Mouse (Mus musculus) cerebellum, adult 9-11 months (tissue): ENCODE data around the gene Vgll4.
A peak's percentile ranks its signal among the peaks of the same experiment; 100 is the strongest.
"Not testable (repeated sequence)": the region's sequence is repeated elsewhere in the genome, so short reads cannot be mapped to it uniquely, and the experiment has no call there.

Experiments used
- DNase-seq: peaks from one replicate; pipeline ENCODE4 v3.0.0; 2022

Gene Vgll4

DNA sequence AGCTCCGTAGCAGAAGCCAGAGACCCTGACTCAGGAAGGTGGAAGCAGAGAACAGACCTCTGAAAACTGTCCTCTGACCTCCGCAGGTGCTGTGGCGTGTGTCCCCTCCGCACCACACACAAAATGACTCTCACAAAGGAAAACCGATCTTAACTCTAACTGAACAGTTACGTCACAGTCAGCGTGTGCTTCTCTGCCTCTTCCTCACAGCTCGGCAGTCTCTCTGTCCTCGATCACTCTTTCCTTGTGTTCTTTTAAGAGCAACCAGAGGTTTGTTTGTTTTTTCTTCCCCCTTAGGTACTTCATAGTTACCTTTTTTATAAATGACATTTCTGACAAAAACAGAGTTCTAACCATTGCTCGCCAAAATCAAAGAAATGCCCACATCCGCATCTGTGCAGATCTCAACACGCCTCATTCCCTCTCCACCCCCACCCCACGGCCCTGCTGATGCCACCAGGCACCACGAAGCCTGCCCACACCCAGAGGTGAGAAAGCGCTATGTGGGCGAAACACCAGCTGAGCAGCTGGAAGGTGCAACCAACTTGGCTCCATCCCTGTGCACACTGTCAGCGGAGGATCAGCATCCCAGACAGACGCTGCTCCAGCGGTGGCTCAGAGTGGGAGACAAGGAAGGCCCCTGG lies 33.4 kb downstream of the Vgll4 start:
- no peak for DNase-seq

DNA sequence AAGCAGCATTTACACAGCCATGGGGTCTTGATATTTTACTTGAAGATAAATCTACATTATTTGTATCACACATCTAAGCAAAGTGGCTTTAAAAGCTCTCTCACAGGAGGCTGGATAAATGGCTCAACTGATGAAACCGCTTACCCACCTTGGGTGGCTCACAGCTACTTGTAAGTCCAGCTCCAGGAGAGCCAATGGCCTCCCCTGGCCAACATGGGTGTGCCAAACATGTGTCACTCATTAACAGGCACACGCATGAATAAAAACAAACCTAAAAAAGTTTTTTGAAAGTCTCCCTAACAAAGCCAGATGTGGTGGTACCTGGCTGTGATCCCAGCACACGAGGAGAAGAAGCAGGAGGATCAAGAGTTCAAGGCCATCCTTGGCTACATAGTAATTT lies 34.4 kb downstream of the Vgll4 start:
- DNase-seq = no peak

DNA sequence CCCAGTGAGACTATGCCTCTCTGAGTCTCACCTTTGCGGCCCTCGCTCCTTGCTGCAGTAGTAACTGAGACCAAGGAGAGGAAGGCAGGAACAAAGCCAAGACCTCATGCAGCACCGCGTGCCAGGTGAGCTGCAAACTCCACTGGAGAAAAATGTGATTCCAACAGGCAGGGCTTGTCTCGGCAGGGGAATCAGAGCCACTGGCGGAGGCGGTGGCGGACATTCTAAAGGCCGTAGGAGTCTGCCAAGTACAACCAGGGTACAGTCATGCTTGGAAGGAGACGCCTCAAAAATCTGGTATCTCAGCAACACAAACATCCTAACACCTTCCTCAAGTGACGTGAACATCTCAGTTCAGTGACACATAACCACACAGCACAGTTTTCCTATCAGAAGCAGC lies 35.7 kb downstream of the Vgll4 start:
- peak; percentile 45 for DNase-seq

DNA sequence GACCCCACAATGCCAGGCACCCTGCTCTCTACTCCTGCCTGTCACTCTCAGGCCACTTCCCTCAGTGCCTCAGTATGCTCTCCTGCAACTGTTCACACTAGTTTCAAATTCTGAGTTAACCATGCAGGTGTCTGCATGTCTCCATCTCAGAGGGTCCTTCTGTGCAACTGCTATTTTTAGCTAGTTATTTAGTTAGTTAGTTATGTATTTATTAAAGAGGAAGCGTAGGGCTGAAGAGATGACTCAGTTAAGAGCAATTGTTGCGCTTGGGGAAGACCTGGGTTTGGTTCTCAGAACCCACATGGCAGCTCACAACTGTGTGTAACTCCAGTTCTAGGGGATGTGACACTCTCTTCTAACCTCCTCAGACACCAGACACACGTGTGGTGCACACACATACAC lies 36.8 kb downstream of the Vgll4 start:
- no peak for DNase-seq

DNA sequence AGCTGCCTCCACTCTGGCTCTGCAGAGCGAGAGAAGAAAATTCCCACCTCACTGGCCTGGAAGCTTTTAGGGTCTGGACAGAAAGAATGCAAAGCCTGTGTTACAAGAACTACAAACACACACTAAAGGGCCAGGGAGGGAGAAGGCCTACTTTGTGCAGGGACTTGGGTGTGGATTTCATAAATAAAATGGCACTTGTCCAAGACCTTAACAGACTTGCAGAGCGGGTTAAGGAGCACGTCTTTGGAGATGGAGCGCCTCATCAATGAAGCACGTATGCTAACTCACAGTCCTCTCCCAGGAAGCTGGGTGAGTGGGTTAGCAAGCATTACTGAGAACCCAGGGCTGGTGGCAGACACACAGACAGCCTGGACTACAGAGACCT lies 37.7 kb downstream of the Vgll4 start:
- DNase-seq = peak; percentile 23

DNA sequence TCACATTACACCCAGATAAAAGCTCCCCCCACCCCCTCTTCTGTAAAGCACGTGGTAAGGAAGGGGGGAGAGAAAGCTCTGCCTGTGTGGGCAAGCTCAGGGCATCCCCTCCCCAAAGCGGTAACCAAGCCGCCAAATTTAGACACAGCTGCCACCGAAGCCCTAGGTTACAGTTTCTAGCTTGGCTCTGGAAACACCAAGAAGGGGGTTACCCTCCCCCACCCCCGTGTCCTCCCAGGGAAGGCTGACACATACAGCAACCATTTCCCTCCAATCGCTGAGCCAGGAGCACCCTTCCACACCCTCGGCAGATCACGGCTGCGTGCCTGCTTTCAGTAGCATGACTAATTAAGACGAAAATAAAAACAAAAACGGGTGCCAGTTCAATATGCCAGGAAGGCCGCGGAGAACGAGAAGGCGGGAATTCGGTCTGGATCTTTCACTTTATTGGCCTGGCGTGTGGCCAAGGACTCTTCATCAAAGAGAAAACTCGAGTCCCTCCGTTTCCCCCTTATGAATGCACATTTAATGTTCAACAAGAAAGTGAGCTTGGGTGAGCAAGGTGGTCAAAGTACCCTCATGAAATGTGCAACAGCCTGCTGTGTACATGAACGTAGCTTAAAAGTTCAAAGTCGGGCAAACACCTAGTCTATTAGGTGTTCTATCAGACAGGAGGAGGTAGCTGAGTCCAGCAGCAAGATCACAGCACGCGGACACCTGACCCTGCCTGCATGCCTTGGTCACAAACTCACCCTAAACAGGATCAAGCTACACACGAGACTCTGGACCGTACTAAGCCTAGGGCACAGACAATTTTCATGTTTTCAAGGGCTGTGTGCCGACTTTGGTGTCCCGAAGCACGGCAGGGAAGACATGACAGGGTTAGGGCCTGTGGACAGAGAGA lies 38.3 kb downstream of the Vgll4 start:
- DNase-seq = peak; percentile 68

DNA sequence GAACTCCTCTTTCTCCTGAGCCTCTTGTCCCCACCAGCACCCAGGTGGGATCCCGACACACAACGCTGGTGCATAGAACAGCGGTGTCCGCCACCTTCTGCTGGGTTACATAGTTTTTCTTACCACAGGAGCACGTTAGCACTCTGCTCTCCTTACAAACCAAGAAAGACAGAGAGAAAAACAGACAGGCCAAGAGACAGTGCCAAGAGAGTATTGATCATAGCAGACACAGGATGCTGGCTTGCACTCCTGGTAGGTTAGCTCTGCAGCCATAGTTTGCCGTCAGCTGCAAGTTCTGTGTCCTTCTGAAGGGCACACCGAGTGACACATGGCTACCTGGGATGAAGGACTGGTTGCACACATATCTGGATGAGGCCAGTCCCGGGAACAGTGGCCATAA lies 39.1 kb downstream of the Vgll4 start:
- no peak for DNase-seq

DNA sequence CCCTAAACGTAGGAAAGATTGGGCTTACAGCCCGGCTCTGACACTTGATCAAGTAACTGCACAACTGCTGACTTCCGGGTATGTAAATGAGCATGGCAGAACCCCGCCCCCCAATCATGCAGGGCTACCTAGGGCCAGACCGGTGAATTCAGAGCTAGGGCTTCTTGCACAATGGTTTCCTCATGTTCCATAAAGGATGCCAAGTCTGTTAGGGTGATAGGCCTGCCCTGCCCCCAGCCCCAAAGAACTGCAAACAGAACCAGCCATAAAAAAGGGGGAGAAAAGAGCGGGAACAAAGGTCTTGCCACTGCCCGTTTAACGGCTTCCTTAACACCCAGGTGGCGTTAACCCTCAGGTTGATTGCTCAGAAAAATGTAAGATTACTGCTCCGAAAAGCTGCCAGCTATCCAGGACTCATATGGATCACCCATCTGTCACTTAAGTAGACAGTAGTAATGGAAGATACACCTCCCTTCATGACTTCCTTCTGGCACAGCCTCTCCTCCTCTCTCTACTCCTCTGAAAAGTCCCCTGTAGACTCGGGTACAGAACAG lies 39.7 kb downstream of the Vgll4 start:
- DNase-seq = peak; percentile 62

DNA sequence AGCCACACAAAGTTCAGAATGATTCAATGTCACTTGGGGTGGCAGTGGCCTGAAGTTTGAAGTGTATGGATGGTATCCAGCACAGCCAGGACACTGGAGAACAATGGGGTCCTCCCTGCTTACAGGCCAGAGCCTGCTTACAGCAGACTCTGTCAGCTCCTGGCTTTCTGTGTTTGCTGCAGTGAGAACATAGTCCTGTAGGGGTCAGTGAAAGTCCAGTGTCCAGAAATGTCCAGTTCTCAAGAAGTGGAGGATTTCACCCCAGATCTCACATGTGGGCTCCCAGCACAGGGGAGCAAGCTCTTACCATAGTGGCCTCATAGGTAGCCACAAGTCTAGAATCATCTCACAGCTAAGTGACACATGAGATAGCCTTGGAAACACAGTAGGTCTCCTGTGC lies 40.4 kb downstream of the Vgll4 start:
- DNase-seq = peak; percentile 64

DNA sequence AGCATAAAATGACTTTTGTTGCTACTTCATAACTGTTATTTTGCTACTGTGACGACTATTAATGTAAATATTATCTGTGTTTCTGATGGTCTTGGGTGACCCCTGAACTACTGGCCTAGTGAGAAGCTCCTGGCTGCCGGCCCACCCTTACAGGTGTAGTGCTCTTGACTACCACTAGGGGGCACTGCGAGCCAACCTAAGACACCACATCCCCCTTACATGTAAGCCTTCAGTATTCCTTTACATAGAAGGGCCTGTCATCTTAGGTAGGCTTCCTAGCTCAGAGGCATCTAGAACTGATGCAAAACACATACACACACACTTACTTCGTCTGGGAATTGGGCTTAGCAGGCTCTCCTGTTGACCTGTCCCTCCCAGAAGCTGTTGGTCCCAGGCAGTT lies 41.3 kb downstream of the Vgll4 start:
- peak; percentile 80 for DNase-seq

DNA sequence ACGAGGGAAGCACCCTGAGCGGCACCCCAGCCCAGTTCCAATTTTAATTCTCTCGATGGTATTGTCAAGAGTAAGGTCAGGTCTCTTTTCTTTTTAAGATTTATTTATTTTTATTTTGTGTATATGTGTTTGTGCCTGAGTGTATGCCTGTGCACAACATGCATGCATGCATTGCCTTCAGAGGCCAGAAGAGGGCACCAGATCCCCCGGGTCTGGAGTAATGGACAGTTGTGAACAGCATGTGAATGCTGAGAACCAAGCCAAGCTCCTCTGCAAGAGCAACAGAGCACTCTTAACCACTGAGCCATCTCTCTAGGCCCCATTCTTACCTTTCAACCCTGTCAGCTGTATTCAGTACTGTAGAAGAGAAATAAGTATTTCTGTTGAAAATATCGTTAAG lies 42.4 kb downstream of the Vgll4 start:
- DNase-seq = no peak

DNA sequence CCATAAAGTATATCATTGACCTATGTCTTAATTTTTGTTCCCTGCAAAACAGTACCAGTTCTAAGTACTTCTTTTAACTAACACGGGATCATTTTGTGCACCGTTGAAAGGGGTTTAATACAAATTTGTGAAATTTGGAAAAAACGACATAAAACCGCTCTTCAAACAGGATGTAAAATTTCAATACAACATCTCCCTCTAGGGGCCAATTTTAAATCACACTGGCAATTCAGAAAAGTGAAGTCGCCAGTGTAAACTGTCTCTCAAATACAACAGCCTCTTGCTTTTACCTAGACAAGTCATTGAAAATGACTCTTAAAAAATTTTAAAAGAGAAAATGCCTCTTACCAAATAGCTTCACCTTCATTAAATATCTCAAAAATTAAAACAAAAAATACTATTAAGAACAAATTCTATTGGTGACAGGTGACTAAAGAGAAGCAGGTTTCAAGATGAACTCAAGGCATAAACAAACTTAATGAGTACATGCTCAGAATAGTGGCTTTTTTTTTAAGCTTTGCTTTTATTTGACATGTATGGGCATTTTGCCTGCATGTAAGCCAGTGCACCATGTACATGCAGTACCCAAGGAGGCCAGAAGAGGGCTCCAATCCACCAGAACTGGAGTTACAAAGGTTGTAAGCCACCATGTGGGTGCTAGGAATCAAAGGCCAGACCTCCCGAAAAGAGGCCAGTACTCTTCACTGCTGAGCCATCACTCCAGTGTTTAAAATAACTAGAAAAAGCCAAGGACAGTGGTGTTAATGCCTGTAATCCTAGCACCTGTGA lies 43.2 kb downstream of the Vgll4 start:
- DNase-seq = no peak

DNA sequence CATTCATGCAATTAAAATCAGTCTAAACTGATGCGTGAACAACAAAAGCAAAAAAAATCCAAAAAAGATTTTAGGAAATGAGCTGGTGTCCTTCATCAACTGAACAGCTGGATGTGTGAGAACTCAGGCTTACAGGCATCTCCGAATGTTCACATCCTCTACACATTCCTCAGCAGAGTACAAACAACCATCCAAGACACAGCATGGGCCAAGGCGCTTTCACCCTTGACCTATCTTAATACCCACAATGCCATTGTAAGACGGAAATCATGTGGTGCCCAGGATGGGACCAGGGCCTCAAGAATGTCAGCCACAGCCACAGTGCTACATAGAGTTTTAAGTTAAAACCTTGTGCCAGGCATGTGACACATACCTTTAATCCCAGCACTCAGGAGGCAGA lies 44.6 kb downstream of the Vgll4 start:
- DNase-seq = no peak

DNA sequence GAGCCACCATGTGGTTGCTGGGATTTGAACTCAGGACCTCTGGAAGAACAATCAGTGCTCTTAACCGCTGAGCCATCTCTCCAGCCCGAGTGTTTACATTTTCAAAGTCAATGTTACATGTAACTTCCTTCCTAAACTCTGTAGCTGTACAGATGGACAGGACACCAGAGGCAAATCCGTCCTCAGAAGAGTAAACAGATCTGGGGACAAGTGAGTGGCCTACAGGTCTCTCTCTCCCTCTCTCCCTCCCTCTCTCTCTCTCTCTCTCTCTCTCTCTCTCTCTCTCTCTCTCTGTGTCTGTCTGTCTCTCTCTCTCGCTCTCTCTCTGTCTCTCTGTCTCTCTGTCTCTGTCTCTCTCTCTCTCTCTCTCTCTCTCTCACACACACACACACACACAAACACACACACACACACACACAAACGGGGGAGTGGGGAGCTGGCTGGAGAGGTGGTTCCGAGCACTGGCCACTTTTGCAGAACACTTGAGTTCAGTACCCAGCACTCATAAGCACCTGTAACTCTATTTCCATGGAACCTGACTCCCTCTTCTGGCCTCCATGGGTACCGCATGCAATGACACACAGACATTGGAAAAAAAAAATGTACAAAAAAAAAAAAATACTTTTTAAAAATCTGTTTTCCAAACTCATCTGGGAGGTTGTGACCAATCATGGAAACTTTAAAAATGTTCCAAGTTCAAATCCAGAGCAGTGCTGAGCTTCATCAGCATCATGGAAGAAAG lies 47.3 kb downstream of the Vgll4 start:
- DNase-seq = not testable (repeated sequence)

DNA sequence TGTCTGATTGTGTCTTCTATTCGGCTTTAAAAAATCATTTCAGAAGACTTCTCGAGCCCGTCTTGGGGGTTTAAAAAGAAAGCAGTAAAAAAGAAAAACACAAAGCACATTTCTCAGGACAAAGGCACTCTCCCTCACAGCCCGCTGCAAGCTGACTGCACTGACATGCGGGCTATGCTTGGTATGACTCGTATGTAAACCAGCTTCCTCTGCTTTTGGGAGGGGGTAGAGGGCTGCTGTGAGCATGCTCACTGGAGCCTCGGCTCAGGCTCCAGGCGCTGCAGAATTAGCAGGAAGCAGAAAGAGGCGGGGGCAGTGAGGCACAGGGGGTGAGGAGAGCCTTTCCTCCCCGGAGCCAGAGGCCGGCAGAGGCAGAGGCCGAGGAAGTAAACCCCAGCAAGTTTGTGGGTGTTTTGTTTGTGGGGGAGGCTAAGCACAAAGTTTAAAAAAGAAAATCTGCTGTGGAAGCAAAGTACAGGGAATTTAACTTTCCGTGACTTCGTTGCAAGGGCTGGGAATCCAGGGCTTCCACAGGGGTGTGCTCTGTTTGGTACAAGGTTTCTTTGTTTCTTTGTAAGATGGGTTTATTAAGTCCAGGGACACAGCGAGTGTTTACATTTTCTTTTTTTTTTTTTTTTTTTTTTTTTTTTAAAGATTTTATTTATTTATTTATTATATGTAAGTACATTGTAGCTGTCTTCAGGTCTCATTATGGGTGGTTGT lies 48.0 kb downstream of the Vgll4 start:
- no peak for DNase-seq

DNA sequence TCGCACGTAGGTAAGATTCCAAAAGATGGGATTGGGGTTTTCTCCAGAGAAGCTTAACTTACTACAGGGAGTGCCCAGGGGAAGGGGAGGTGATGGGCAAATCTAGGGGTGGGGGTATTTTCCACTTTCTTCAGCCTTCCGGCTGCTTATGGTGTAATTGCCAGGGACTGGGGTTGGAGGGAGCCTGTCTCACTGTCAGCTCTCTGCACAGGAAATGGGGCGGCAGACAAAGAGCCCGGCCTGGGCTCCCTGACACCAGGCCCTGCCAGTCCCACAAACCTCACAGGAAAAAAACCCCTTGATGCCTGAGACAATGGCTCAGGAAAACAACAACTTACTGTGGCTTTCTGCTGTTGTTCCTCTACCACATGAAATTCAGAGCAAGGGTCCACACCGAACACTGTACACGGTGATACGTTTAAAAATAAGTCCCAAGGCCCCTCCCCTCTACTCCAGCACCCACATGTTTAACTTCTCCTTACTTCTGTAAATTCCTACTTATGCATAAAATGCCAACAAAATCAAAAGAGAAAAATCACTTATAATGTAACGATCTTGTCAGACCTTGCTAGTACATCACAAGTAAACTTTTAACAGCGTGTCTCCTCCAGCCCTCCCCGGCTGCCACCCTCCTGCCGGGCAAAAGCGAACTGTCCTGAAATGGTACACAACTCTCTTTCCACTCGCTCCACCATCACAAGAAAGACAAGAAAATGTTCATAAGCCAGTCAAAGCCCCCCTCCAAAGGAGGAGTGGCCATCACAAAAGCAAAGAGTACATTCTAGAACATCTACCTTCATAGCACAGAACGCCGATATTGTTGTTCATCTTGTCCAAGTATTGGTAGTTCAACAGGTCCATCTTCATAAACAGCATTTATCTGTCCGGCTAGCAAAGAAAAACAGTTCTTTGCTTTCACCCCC lies 49.0 kb downstream of the Vgll4 start:
- DNase-seq = no peak

DNA sequence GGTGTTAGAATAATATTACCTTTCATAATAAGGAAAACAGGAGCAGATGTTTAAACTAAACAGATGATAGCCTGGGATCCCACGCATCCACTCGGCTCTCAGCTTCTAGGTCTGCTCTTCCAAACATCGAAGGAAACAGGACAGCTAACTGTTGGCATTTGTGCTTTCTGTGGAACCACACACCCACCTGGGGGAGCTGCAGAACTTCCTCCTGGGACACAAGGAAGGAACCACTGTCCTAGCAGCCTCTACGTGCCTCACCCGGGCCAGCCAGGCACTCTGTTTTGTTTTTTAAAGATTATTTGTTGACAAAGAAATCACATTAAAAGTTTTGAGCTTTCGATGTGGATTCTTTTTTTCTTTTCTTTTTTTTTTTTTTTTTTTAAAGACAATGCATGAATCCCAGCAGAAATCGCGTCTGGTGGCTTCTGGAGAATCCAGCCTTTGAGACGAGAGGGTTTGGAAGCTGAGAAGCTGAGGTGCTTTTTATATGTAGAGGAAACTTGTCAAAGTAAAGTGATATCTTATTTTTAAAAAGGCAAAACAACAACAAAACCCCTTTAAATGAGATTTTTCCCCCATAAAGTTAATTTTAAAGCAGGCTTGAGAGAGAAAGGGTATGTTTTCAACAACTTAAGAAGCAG lies 50.0 kb downstream of the Vgll4 start:
- DNase-seq = no peak

DNA sequence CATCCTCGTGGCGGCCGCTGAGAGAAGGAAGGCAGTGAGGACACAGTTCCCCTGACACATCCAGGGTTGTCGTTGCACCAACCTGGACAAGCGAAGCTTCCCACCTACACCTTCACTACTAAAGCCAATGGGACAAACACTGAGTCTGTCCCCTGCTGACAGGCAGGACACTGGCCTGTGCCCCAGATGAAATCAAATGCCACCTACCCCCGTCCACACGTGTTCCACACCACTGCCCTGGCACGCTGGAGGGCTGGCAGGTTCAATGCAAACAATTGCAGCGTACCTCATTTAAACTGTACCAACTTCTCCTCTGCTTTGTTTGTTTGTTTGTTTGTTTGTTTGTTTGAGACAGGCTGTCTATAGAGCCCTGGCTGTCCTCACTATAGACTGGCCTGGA lies 50.8 kb downstream of the Vgll4 start:
- DNase-seq = no peak

DNA sequence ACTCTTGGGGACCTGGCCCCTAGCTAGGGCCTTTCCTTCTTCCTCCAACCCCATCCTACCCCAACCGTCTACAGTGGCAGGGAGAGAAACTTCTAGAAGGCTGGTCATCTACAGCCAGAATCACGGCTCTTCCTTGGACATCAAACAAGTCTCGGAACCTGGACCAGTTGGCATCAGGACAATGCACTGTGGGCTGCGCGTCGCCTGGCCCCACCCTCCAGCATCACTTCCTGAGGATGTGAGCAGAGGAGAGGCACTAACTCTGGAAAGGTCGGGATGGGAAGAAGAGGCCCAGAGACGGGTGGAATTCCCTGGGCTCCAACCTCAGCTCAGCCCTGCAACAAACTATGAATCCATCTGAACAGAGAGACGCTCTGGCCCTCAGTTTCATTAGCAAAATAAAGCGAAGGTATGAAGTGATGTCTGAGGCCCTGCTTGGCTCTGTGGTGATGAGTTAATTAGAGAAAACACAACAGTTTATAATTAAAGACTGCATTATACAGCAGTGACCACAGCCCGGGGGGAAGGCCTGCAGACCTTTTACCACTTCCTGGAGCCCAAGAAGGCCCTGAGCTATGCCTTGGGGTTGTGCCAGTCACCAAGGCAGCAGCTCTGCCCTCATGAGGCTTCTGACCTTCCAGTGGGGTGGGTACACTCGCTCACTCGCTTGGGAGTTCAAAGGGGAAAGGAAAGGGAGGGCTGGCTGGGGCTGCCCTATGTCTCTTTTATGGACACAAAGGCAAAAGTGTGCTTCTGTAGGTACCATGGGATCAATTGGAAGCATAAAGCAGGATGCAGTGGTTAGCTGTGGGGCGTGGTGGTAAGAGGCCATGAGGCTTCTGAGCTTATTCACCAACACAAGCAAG lies 51.8 kb downstream of the Vgll4 start:
- DNase-seq = no peak
